Mouse (Mus musculus): ENCODE data around the gene Vmn1r75. TPM values are rescaled to one million over a fixed set of nuclear protein-coding genes. Genes with fewer than 3 reads are reported as not detected.

The Vmn1r75 gene
- not detected in 2 replicates for polyA plus RNA-seq (2015; fragmentation: Nextera tagmentation; extraction: Ambion mirVana)

DNA sequence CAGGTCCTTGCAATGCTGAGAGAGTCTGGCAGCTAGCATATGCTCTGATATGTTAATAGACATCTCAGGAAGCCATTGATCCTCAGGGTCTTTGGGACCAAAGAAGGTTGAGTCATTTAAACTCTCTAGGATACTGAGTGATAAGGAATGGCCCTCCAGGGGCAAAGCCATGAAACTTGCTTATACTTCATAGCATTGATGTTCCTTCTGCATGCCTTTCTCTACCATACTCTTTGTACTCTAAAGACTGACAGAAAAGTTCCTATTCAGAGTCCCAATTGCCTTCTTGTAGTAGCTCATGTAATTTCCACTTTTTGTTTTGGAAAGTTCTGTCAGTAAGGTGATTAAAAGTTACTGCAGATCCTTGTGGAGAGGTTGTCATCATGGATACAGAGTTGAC is at the start of gene Vmn1r75:
Vmn1r75 (plus strand) TSS at position 301 of the 400 bp plus-strand sequence.
- Histone ChIP-seq H3K27ac (no peak within 1 kb of the TSS), H3K36me3 (no peaks in the 10 kb centered on the region)
- no peak for ATAC-seq (ENCODE audit: low FRiP score, low read depth)

DNA sequence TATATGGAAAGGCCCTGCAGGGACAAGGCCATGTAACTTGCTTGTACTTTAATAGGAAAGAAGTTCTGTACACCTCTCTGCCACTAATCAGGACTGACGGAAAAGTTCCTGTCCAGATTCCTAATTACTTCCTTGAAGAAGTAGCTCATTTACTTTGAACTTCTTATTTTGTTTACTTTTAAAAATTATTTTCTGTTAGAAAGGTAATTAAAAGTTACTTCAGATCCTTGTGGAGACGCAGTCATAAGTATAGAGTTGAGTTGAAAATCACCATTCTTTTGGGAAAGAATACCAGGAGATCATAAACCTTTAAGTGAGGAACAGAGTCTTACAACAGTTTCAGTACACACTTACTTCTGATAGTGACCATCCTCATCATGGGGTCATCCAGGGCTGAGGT is 40.8 kb upstream of the Vmn1r75 start, which contains the start of gene Vmn1r74:
Vmn1r74 (plus strand) TSS at position 301 of the 400 bp plus-strand sequence.
- Histone ChIP-seq H3K27ac (no peak within 1 kb of the TSS), H3K9me3 (peaks cover 18% of the 10 kb centered on the region), H3K4me1 (no peaks in the 10 kb centered on the region), H3K36me3 (no peaks in the 10 kb centered on the region), H3K27me3 (no peaks in the 10 kb centered on the region), H3K4me2 (replicated peaks) (no peak within 1 kb of the TSS), H3K9ac (no peak within 1 kb of the TSS), H3K4me3 (no peak within 1 kb of the TSS)
- no peak for ATAC-seq (ENCODE audit: low FRiP score, low read depth)
- 68% methylated on average over 2 of the region's 2 CpGs for WGBS

More for the DNA sequence above, at the start of gene Vmn1r75:
- H3K27me3 ChIP-seq: no peaks in the 10 kb centered on the region
- peaks cover 11% of the 10 kb centered on the region for H3K9me3 ChIP-seq
- H3K9ac ChIP-seq: no peak within 1 kb of the TSS
- H3K4me2 ChIP-seq (replicated peaks): no peak within 1 kb of the TSS
- no peaks in the 10 kb centered on the region for H3K4me1 ChIP-seq
- H3K4me3 ChIP-seq: no peak within 1 kb of the TSS

Other genes with a start within 250 kb of the Vmn1r75 start
- gene Vmn1r72, start 194.5 kb upstream of the Vmn1r75 start, polyA plus RNA-seq (2015; fragmentation: Nextera tagmentation; extraction: Ambion mirVana): not detected in 2 replicates
- gene Vmn1r73, start 144.4 kb upstream of the Vmn1r75 start, polyA plus RNA-seq (2015; fragmentation: Nextera tagmentation; extraction: Ambion mirVana): not detected in 2 replicates
- not detected in 2 replicates for gene Vmn1r74, start 40.6 kb upstream of the Vmn1r75 start, polyA plus RNA-seq (2015; fragmentation: Nextera tagmentation; extraction: Ambion mirVana)
- gene Vmn1r76, start 63.6 kb downstream of the Vmn1r75 start, polyA plus RNA-seq (2015; fragmentation: Nextera tagmentation; extraction: Ambion mirVana): not detected in 2 replicates
- not detected in 2 replicates for gene Vmn1r77, start 162.1 kb downstream of the Vmn1r75 start, polyA plus RNA-seq (2015; fragmentation: Nextera tagmentation; extraction: Ambion mirVana)

Data from limb, embryonic 13.5 days (tissue).